Mouse (Mus musculus) small intestine, adult 2 months (tissue): ENCODE results near the gene Daam1.

Source experiments
- CTCF ChIP-seq: fragments of 200-500 bp; IDR thresholded peaks from 2 replicates; pipeline ENCODE4 v1.5.1; 2012; ENCODE audit warnings: low read depth, mild to moderate bottlenecking, control low read depth, inconsistent platforms, low read length, moderate library complexity, mixed read lengths; ENCODE audit not compliant: insufficient replicate concordance, insufficient read length; ENCODE audit errors: extremely low read depth
- POLR2A ChIP-seq: fragments of 200-500 bp; IDR thresholded peaks from 2 replicates; pipeline ENCODE4 v1.6.1; 2012; ENCODE audit warnings: low read depth, mild to moderate bottlenecking, control low read depth, inconsistent platforms, low read length, moderate library complexity

- TF ChIP-seq POLR2A: no peak
- no peak for TF ChIP-seq CTCF
Observed at GRCm38 (mm10) chr12:71809550-71809949, 21.3 kb upstream of the Daam1 start.
